Mouse (Mus musculus): ENCODE measurements around the gene Tmem267. TPM values are rescaled to one million over a fixed set of nuclear protein-coding genes. Genes with fewer than 3 reads are reported as not detected.

Tmem267 gene
- polyA plus RNA-seq, 1 experiment from 2014 or later = 2.1 TPM

DNA sequence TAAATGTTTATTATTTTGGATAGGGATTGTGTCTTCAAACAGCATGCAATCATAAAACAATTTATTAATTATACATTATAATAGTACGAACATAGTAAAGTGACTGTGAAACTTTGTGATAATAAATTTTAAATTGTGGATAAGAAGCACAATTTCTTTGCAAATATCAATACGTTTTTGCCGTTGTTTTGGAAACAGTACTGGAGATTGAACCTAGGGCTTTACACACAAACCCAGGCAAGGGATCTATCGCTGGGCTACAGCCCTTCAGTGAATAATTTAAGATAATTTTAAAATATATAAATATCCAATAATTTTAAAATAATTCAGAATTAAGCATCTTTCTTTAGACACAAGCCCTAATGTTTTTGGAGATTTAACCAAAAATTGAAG is 144.3 kb downstream of the Tmem267 start:
- peak overlapping the region; percentile 84 for H3K27ac ChIP-seq
- H3K36me3 ChIP-seq = no peaks in the 10 kb centered on the region
- peak overlapping the region; percentile 62 for H3K4me3 ChIP-seq
- WGBS = 86% methylated on average over 4 of the region's 4 CpGs
- no peaks in the 10 kb centered on the region; the same call in 1 of the 2 replicates for H3K4me1 ChIP-seq (replicated peaks)
- DNase-seq (ENCODE audit: low spot score) = no peak
- H3K9me3 ChIP-seq = no peaks in the 10 kb centered on the region
- H3K27me3 ChIP-seq (ENCODE audit: insufficient read depth, poor library complexity, severe bottlenecking) = no peaks in the 10 kb centered on the region

DNA sequence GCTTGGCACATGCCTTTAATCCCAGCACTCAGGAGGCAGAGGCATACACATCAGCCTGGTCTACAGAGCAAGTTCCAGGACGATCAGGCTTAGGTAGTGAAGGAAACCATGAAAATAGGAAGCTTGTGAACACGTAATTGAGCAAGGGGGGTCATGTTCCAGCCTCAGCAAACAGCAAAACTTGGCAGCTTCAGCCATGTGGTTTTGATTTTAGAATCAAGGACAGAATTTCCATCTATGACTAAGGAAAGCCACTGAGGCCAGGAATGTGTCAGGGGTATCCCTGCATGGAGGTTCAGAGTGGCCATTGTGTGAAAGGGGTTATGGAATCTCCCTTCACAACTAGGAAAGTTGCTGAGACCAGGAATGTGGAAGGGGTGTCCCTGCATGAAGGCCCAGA is 147.7 kb downstream of the Tmem267 start:
- H3K4me1 ChIP-seq (replicated peaks) = no peaks in the 10 kb centered on the region; the same call in 1 of the 2 replicates
- WGBS = 73% methylated on average over 2 of the region's 2 CpGs
- no peak overlapping the region for H3K4me3 ChIP-seq
- no peak overlapping the region for H3K27ac ChIP-seq
- no peaks in the 10 kb centered on the region for H3K9me3 ChIP-seq
- H3K36me3 ChIP-seq = no peaks in the 10 kb centered on the region
- no peak for DNase-seq (ENCODE audit: low spot score)
- H3K27me3 ChIP-seq (ENCODE audit: insufficient read depth, poor library complexity, severe bottlenecking) = no peaks in the 10 kb centered on the region

- no peaks in the 10 kb centered on the region for H3K4me1 ChIP-seq (replicated peaks)
- H3K9me3 ChIP-seq = no peaks in the 10 kb centered on the region
- no peaks in the 10 kb centered on the region for H3K27me3 ChIP-seq (ENCODE audit: insufficient read depth, poor library complexity, severe bottlenecking)
- no peak overlapping the region for H3K4me3 ChIP-seq
- H3K36me3 ChIP-seq = no peaks in the 10 kb centered on the region
- DNase-seq (ENCODE audit: low spot score) = no peak
- no peak overlapping the region for H3K27ac ChIP-seq
- 83% methylated on average over 4 of the region's 4 CpGs for WGBS
Measured at GRCm38 (mm10) chr13:119637837-119638236, 150.0 kb downstream of the Tmem267 start.

- no peak for DNase-seq (ENCODE audit: low spot score)
- no peak overlapping the region for H3K27ac ChIP-seq
- H3K9me3 ChIP-seq = no peaks in the 10 kb centered on the region
- no peaks in the 10 kb centered on the region for H3K4me1 ChIP-seq (replicated peaks)
- 88% methylated on average over 5 of the region's 5 CpGs for WGBS
- H3K36me3 ChIP-seq = no peaks in the 10 kb centered on the region
- H3K4me3 ChIP-seq = no peak overlapping the region
- H3K27me3 ChIP-seq (ENCODE audit: insufficient read depth, poor library complexity, severe bottlenecking) = no peaks in the 10 kb centered on the region
Measured at GRCm38 (mm10) chr13:119638449-119638848, 150.6 kb downstream of the Tmem267 start.

- Histone ChIP-seq H3K36me3 (no peaks in the 10 kb centered on the region), H3K4me1 (replicated peaks) (no peaks in the 10 kb centered on the region), H3K27ac (no peak overlapping the region), H3K4me3 (no peak overlapping the region), H3K27me3 (ENCODE audit: insufficient read depth, poor library complexity, severe bottlenecking) (no peaks in the 10 kb centered on the region), H3K9me3 (no peaks in the 10 kb centered on the region)
- 93% methylated on average over 5 of the region's 5 CpGs for WGBS
- no peak for DNase-seq (ENCODE audit: low spot score)
Measured at GRCm38 (mm10) chr13:119639302-119639701, 151.5 kb downstream of the Tmem267 start.

GRCm38 (mm10) chr13:119640504-119640903 is 152.7 kb downstream of the Tmem267 start:
- no peaks in the 10 kb centered on the region for H3K9me3 ChIP-seq
- no peak for DNase-seq (ENCODE audit: low spot score)
- H3K4me1 ChIP-seq (replicated peaks) = no peaks in the 10 kb centered on the region
- H3K27ac ChIP-seq = no peak overlapping the region
- no peaks in the 10 kb centered on the region for H3K27me3 ChIP-seq (ENCODE audit: insufficient read depth, poor library complexity, severe bottlenecking)
- H3K4me3 ChIP-seq = no peak overlapping the region
- WGBS = 49% methylated on average over 4 of the region's 4 CpGs
- no peaks in the 10 kb centered on the region for H3K36me3 ChIP-seq

DNA sequence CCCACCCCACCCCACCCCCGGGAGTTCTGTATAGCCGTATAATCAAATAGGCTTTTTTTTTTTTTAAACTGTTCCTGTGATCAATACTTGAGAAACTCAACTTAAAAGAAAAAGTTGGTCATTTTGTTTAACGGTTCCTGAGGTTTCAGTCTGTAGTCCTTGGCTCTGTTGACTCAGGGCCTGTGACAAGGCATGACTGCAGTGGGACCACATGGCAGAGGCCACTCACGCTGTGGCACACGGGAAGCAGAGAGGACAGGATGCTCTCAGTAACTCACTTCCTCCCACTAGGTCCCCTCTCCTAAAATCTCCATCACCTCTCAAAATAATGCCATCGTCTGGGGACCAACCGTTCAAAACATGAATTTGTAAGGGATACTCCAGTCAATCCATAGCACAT is 153.3 kb downstream of the Tmem267 start:
- no peak overlapping the region for H3K27ac ChIP-seq
- H3K27me3 ChIP-seq (ENCODE audit: insufficient read depth, poor library complexity, severe bottlenecking) = no peaks in the 10 kb centered on the region
- no peaks in the 10 kb centered on the region for H3K9me3 ChIP-seq
- DNase-seq (ENCODE audit: low spot score) = no peak
- WGBS = 83% methylated on average over 7 of the region's 7 CpGs
- no peaks in the 10 kb centered on the region for H3K4me1 ChIP-seq (replicated peaks)
- no peaks in the 10 kb centered on the region for H3K36me3 ChIP-seq
- H3K4me3 ChIP-seq = no peak overlapping the region

GRCm38 (mm10) chr13:119644769-119645168 is 156.9 kb downstream of the Tmem267 start:
- H3K36me3 ChIP-seq = no peaks in the 10 kb centered on the region
- no peak overlapping the region for H3K27ac ChIP-seq
- no peaks in the 10 kb centered on the region for H3K4me1 ChIP-seq (replicated peaks)
- H3K27me3 ChIP-seq (ENCODE audit: insufficient read depth, poor library complexity, severe bottlenecking) = no peaks in the 10 kb centered on the region
- no peak overlapping the region for H3K4me3 ChIP-seq
- WGBS = 66% methylated on average over 5 of the region's 5 CpGs
- H3K9me3 ChIP-seq = no peaks in the 10 kb centered on the region
- no peak for DNase-seq (ENCODE audit: low spot score)

DNA sequence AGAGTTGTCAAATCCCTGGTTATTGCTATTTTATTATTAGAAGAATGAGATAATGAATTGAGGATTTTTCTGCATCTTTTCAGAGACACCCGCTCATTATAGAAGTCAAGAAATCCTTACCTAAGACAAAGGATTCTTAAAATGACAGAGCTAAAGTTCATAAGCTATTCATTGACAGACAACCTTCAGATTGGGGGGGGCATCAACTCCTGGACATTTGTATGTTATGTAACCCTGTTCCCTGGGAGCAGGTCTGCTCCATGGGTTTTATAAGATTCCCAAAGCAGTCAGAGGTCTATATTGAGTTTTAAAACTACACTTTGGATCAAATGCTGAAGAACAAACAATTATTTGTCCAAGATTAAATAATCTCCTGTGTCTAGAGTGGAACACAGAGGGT is 158.7 kb downstream of the Tmem267 start:
- no peak for DNase-seq (ENCODE audit: low spot score)
- H3K27ac ChIP-seq = no peak overlapping the region
- H3K27me3 ChIP-seq (ENCODE audit: insufficient read depth, poor library complexity, severe bottlenecking) = no peaks in the 10 kb centered on the region
- WGBS = 91% methylated on average over 1 of the region's 1 CpGs
- H3K36me3 ChIP-seq = no peaks in the 10 kb centered on the region
- H3K9me3 ChIP-seq = no peaks in the 10 kb centered on the region
- no peaks in the 10 kb centered on the region for H3K4me1 ChIP-seq (replicated peaks)
- no peak overlapping the region for H3K4me3 ChIP-seq

- 66% methylated on average over 15 of the region's 15 CpGs for WGBS
- H3K27ac ChIP-seq = no peak overlapping the region; the same call in 1 of the 2 replicates
Measured at GRCm38 (mm10) chr13:119648891-119649698, 161.3 kb downstream of the Tmem267 start.

DNA sequence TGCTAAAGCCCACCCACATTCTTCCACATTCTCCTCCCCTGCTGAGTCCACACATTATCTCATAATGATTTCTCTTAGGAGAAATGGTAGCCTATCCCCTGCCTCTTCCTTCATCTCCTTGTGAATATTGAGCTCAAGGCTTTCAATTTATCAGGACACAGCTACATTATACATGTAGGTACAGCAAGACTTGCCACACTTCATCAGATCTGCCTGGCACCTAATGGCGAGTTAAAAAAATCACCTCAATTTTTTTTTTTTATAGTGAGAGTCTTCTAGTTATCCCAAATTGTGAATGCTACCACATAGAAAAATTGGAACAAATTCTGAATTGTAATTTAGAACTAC is 161.8 kb downstream of the Tmem267 start:
- WGBS = 81% methylated on average over 1 of the region's 1 CpGs
- Histone ChIP-seq H3K36me3 (no peaks in the 10 kb centered on the region), H3K4me1 (replicated peaks) (no peaks in the 10 kb centered on the region), H3K27ac (no peak overlapping the region; the same call in 1 of the 2 replicates), H3K9me3 (no peaks in the 10 kb centered on the region), H3K4me3 (no peak overlapping the region), H3K27me3 (ENCODE audit: insufficient read depth, poor library complexity, severe bottlenecking) (no peaks in the 10 kb centered on the region)
- no peak for DNase-seq (ENCODE audit: low spot score)

More at GRCm38 (mm10) chr13:119648891-119649698, 161.3 kb downstream of the Tmem267 start:
- H3K36me3 ChIP-seq = no peaks in the 10 kb centered on the region
- H3K9me3 ChIP-seq = no peaks in the 10 kb centered on the region
- no peaks in the 10 kb centered on the region for H3K4me1 ChIP-seq (replicated peaks)
- no peak overlapping the region for H3K4me3 ChIP-seq
- no peaks in the 10 kb centered on the region for H3K27me3 ChIP-seq (ENCODE audit: insufficient read depth, poor library complexity, severe bottlenecking)
- DNase-seq (ENCODE audit: low spot score) = no peak

- Histone ChIP-seq H3K4me1 (replicated peaks) (no peaks in the 10 kb centered on the region), H3K4me3 (no peak overlapping the region), H3K9me3 (0 out of 2 replicates have a peak, but pooled peaks cover 4% of the 10 kb centered on the region), H3K36me3 (no peaks in the 10 kb centered on the region), H3K27me3 (ENCODE audit: insufficient read depth, poor library complexity, severe bottlenecking) (no peaks in the 10 kb centered on the region), H3K27ac (no peak overlapping the region)
- 95% methylated on average over 2 of the region's 2 CpGs for WGBS
- no peak for DNase-seq (ENCODE audit: low spot score)
Measured at GRCm38 (mm10) chr13:119654734-119655133, 166.9 kb downstream of the Tmem267 start.

GRCm38 (mm10) chr13:119656246-119656645 is 168.4 kb downstream of the Tmem267 start:
- H3K36me3 ChIP-seq = no peaks in the 10 kb centered on the region
- 78% methylated on average over 2 of the region's 2 CpGs for WGBS
- H3K27me3 ChIP-seq (ENCODE audit: insufficient read depth, poor library complexity, severe bottlenecking) = no peaks in the 10 kb centered on the region
- no peak for DNase-seq (ENCODE audit: low spot score)
- H3K27ac ChIP-seq = no peak overlapping the region
- H3K9me3 ChIP-seq = 0 out of 2 replicates have a peak, but pooled peaks cover 4% of the 10 kb centered on the region
- H3K4me3 ChIP-seq = no peak overlapping the region
- no peaks in the 10 kb centered on the region for H3K4me1 ChIP-seq (replicated peaks)

Data from hindbrain, embryonic 10.5 days (tissue).